Mouse (Mus musculus) myocyte (in vitro differentiated cells): ENCODE measurements around the gene Toporsl. TPM values are rescaled to one million over a fixed set of nuclear protein-coding genes. Genes with fewer than 3 reads are reported as not detected.

ENCODE experiments used
- H3K27me3 ChIP-seq: one replicate; pipeline ENCODE4 v1.6.1; 2011; ENCODE audit not compliant: control insufficient read depth, insufficient read depth, insufficient read length
- H3K36me3 ChIP-seq: one replicate; pipeline ENCODE4 v1.6.1; 2011; ENCODE audit not compliant: control insufficient read depth, insufficient read depth
- H3K4me2 ChIP-seq: one replicate; pipeline ENCODE4 v1.6.1; 2011; ENCODE audit warnings: low read depth, control low read depth
- H3K4me3 ChIP-seq: one replicate; pipeline ENCODE4 v1.5.1; 2011; ENCODE audit warnings: mild to moderate bottlenecking, control low read depth, moderate library complexity
- H3K79me2 ChIP-seq: one replicate; pipeline ENCODE4 v1.6.1; 2011; ENCODE audit not compliant: control insufficient read depth, insufficient read depth
- H3ac ChIP-seq: one replicate; pipeline ENCODE4 v1.6.1; 2011; ENCODE audit not compliant: control insufficient read depth, insufficient read length
- CEBPB ChIP-seq: IDR thresholded peaks from 2 replicates; pipeline ENCODE4 v1.6.1; 2011; ENCODE audit warnings: mild to moderate bottlenecking, moderate library complexity; ENCODE audit not compliant: poor library complexity, insufficient read depth, severe bottlenecking
- E2F4 ChIP-seq: IDR thresholded peaks from one replicate; pipeline ENCODE4 v1.6.1; 2011; ENCODE audit warnings: mild to moderate bottlenecking, control low read depth, moderate library complexity; ENCODE audit not compliant: insufficient read depth
- MAX ChIP-seq: IDR thresholded peaks from one replicate; pipeline ENCODE4 v1.6.1; 2011; ENCODE audit warnings: low read depth, mild to moderate bottlenecking, control low read depth
- MYOD1 ChIP-seq, 3 experiments: IDR thresholded peaks; one replicate each; pipeline ENCODE4 v1.6.1; 2011; ENCODE audit warnings: control low read depth in 2 of 3, low read depth in 2 of 3, mild to moderate bottlenecking in 2 of 3, moderate library complexity in 1 of 3; ENCODE audit not compliant: insufficient read length in 2 of 3, control insufficient read depth in 1 of 3
- MYOG ChIP-seq, 3 experiments: IDR thresholded peaks; one replicate each; pipeline ENCODE4 v1.6.1; 2011; ENCODE audit warnings: control low read depth in 2 of 3, low read depth in 2 of 3, mild to moderate bottlenecking in 2 of 3; ENCODE audit not compliant: insufficient read length in 2 of 3, control insufficient read depth in 1 of 3, insufficient read depth in 1 of 3
- POLR2A ChIP-seq: IDR thresholded peaks from one replicate; pipeline ENCODE4 v1.6.1; 2011; ENCODE audit warnings: low read depth, mild to moderate bottlenecking, control low read depth, moderate library complexity; ENCODE audit not compliant: insufficient read length
- POLR2AphosphoS2 ChIP-seq: IDR thresholded peaks from one replicate; pipeline ENCODE4 v1.6.1; 2011; ENCODE audit warnings: low read depth, control low read depth; ENCODE audit not compliant: insufficient read length
- REST ChIP-seq: IDR thresholded peaks from one replicate; pipeline ENCODE4 v1.6.1; 2011; ENCODE audit warnings: mild to moderate bottlenecking, control low read depth, moderate library complexity; ENCODE audit not compliant: insufficient read depth, insufficient read length
- SRF ChIP-seq: IDR thresholded peaks from one replicate; pipeline ENCODE4 v1.6.1; 2011; ENCODE audit warnings: low read depth; ENCODE audit not compliant: control insufficient read depth, insufficient read length
- TCF12 ChIP-seq: IDR thresholded peaks from one replicate; pipeline ENCODE4 v1.6.1; 2011; ENCODE audit warnings: mild to moderate bottlenecking, control low read depth; ENCODE audit not compliant: poor library complexity, insufficient read depth, severe bottlenecking
- TCF3 ChIP-seq: IDR thresholded peaks from one replicate; pipeline ENCODE4 v1.6.1; 2011; ENCODE audit warnings: low read depth, control low read depth; ENCODE audit not compliant: insufficient read length
- USF1 ChIP-seq: IDR thresholded peaks from one replicate; pipeline ENCODE4 v1.6.1; 2011; ENCODE audit warnings: low read depth, mild to moderate bottlenecking, control low read depth, moderate library complexity
- polyA plus RNA-seq: library from polyadenylated mRNA; unstranded; fragments of >200 nt; fragmentation: generic; extraction: Trizol; gene quantifications from one replicate; pipeline ENCODE4 v1.2.1, GENCODE M21; 2012; ENCODE audit warnings: missing spikeins

Toporsl gene
- polyA plus RNA-seq, 1 experiment = not detected

DNA sequence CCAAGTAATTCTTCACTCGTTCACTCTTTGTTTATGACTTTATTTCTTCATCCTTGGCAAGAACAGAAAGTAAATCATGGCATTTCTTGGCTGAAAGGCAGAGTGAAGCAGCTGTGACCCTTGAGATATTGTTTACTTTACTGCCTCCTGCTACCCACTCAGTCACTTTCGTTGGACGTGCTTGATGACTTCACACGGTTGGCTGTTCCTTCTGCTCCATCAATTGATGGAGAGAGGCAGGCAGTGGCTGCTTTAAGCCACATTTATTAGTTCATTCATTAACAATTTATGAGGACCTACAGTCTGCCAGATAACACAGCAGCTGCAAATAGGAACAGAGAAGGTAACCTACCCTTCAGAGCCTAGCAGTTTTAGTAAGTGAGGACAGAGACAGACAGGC is 51.7 kb downstream of the Toporsl start:
- Histone ChIP-seq H3K79me2 (no peaks in the 10 kb centered on the region), H3K4me3 (no peak overlapping the region), H3K4me2 (no peak overlapping the region), H3K36me3 (no peaks in the 10 kb centered on the region), H3ac (no peak overlapping the region), H3K27me3 (no peaks in the 10 kb centered on the region)
- no peak for TF ChIP-seq CEBPB
- no peak for TF ChIP-seq TCF3
- no peak for TF ChIP-seq POLR2A
- TF ChIP-seq MAX = no peak
- no peak for TF ChIP-seq TCF12
- TF ChIP-seq MYOD1 (IDR thresholded peaks at IDR 0.05; ENCODE audit: control insufficient read depth in 1 of 3, insufficient read length in 2 of 3, low read depth in 2 of 3) = no peak
- TF ChIP-seq USF1 = no peak
- TF ChIP-seq REST = no peak
- no peak for TF ChIP-seq SRF
- no peak for TF ChIP-seq MYOG (IDR thresholded peaks at IDR 0.05; ENCODE audit: control insufficient read depth in 1 of 3, insufficient read depth in 1 of 3, insufficient read length in 2 of 3, low read depth in 2 of 3)
- TF ChIP-seq E2F4 = no peak
- no peak for TF ChIP-seq POLR2AphosphoS2

DNA sequence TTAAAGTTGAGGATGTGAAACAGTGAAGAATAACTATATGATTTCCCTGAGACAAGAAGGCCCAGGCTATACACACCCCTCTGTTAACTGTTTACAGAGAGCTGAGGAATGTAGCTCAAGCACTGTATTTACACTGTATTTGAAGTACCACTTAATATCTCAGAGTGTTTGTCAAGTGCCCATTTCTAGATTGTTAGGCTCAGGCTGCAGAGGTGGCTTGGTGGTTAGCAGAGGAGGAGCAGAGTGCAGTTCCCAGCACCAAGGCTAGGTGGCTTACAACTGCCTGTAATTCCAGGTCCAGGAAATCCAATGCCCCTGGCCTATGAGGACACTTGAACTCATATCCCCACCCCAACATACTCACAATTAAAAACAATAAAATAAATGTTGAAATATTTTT is 63.6 kb downstream of the Toporsl start:
- Histone ChIP-seq H3K27me3 (no peaks in the 10 kb centered on the region), H3K36me3 (no peaks in the 10 kb centered on the region), H3K79me2 (no peaks in the 10 kb centered on the region), H3K4me3 (no peak overlapping the region), H3ac (no peak overlapping the region), H3K4me2 (no peak overlapping the region)
- TF ChIP-seq MYOD1 (IDR thresholded peaks at IDR 0.05; ENCODE audit: control insufficient read depth in 1 of 3, insufficient read length in 2 of 3, low read depth in 2 of 3) (no peak), POLR2AphosphoS2 (no peak), POLR2A (no peak), TCF12 (no peak), MYOG (IDR thresholded peaks at IDR 0.05; ENCODE audit: control insufficient read depth in 1 of 3, insufficient read depth in 1 of 3, insufficient read length in 2 of 3, low read depth in 2 of 3) (no peak), MAX (no peak), SRF (no peak), TCF3 (no peak), USF1 (no peak)

DNA sequence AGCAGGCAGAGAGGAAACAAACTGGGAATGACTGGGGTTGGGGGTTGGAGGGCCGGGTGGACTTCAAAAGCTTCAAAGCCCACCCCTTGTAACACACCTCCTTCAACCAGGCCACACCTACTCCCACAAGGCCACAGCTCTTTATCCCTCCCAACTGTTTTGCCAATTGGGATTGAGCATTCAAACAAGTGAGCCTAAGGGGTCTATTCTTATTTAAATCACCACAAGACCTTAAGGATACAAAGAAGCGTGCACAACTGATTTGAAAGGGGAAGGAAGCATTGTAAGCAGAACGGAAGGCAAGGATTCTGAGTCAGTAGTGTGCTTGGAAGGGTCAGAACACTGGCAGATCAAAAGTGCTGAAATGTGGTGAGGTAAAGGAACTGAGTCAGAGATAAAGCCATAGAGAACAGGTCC is 64.6 kb downstream of the Toporsl start:
- Histone ChIP-seq H3K4me3 (no peak overlapping the region), H3ac (no peak overlapping the region), H3K79me2 (no peaks in the 10 kb centered on the region), H3K4me2 (no peak overlapping the region), H3K36me3 (no peaks in the 10 kb centered on the region), H3K27me3 (no peaks in the 10 kb centered on the region)
- TF ChIP-seq POLR2AphosphoS2 (no peak), USF1 (no peak), SRF (no peak), TCF12 (no peak), POLR2A (no peak), REST (no peak), TCF3 (no peak), MYOG (IDR thresholded peaks at IDR 0.05; ENCODE audit: control insufficient read depth in 1 of 3, insufficient read depth in 1 of 3, insufficient read length in 2 of 3, low read depth in 2 of 3) (no peak), CEBPB (no peak), MYOD1 (IDR thresholded peaks at IDR 0.05; ENCODE audit: control insufficient read depth in 1 of 3, insufficient read length in 2 of 3, low read depth in 2 of 3) (no peak), MAX (no peak), E2F4 (no peak)

DNA sequence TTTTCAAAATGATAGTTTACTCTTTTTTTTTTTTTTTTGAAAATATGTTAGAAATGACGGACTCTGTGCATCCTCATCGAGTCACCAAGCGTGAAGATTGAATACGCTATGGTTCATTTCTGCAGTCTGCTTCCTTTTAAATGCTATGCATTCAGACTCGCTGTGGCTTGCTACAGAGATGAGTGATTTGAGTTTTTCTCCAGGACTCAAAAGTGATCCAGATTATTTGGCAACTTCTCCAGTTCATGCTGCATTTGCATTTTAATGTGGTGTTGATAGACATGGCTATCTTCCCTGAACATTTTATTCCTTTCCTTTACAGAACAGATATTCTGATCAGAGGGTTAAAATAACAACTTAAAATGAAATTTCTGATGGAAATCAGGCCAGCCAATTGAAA is 65.2 kb downstream of the Toporsl start:
- Histone ChIP-seq H3K79me2 (no peaks in the 10 kb centered on the region), H3K4me2 (no peak overlapping the region), H3K27me3 (no peaks in the 10 kb centered on the region), H3K4me3 (no peak overlapping the region), H3K36me3 (no peaks in the 10 kb centered on the region), H3ac (no peak overlapping the region)
- no peak for TF ChIP-seq TCF12
- no peak for TF ChIP-seq MYOD1 (IDR thresholded peaks at IDR 0.05; ENCODE audit: control insufficient read depth in 1 of 3, insufficient read length in 2 of 3, low read depth in 2 of 3)
- no peak for TF ChIP-seq POLR2A
- no peak for TF ChIP-seq MYOG (IDR thresholded peaks at IDR 0.05; ENCODE audit: control insufficient read depth in 1 of 3, insufficient read depth in 1 of 3, insufficient read length in 2 of 3, low read depth in 2 of 3)

Other genes with a start within 250 kb of the Toporsl start
- 3.1 TPM for gene Smc2, start 157.0 kb upstream of the Toporsl start, polyA plus RNA-seq
- gene Vma21-ps, start 99.0 kb upstream of the Toporsl start, polyA plus RNA-seq = 4.3 TPM
- not detected for gene Olfr275, start 218.3 kb downstream of the Toporsl start, polyA plus RNA-seq